Mouse (Mus musculus) heart, postnatal 4 days (tissue): ENCODE results near the gene Mypop. TPM values are rescaled to one million over a fixed set of nuclear protein-coding genes. Genes with fewer than 3 reads are reported as not detected.

Source experiments
- DNase-seq: peaks from one replicate; pipeline ENCODE4 v3.0.0; 2021
- total RNA-seq, 2 experiments: library from RNA; stranded (reverse); gene quantifications; 2 replicates each; pipeline ENCODE4 v1.2.3; 2021

Mypop gene
- total RNA-seq, 2 experiments from 2014 or later: 1.4 to 1.5 TPM

DNA sequence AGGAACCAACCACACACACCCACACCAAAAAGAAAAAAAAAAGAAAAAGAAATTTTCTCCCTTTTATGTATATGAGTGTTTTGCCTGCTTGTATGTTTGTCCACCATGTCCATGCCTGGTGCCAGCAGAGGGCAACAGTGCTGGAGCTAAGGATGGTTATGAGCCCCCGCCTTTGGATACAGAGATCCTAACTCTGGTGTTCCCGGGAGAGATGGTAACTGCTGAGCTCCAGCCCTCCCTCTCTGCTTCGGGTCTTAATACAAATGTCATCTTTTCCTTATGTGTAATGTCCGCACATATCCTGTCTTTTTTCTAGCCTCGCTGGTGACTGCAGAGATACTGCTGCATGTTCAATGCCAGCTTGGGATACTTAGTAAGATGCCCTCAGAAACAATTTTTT lies 1.1 kb upstream of the Mypop start:
- DNase-seq: no peak

DNA sequence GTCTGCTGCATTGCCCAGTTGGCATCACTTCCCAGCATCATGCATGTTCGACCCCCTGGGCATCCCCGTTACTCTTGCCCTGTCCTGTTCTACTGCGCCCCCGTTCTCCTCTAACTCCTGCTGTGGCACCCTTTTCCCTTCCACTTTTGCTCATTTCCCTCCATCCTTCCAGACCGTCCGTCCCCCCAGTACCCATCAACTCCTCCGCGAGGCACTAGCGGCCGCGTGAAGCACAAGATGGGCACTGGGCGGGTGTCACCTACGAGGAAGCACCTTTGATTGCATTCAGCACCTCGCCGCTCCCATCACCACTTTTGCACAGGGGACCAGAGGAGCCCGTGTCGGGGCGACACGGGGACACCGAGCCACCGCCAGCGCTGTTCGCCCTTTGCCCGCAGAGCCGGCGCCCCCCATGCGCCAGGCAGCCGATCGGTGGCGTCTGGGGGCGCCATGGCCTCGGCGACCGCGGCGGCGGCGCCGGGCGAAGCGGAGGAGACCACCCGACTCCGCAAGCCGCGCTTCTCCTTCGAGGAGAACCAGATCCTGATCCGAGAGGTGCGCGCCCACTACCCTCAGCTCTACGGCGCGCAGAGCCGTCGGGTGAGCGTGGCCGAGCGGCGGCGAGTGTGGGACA lies 732 bp downstream of the Mypop start:
- peak; percentile 22 for DNase-seq

DNA sequence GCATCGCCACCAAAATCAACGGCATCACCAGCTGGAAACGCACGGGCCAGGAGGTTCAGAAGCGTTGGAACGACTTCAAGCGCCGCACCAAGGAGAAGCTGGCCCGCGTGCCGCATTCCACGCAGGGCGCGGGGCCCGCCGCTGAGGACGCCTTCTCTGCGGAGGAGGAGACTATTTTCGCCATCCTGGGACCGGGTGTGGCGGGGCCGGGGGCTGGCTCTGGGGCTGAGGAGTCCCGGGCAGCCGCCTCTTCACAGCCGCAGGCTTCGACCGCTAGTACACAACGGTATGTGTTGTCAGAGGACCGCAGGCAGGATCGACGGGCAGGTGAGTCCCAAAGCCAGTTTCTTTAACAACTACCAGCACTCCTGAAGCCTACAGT lies 1.2 kb downstream of the Mypop start:
- peak; percentile 30 for DNase-seq

GRCm38 (mm10) chr7:18993036-18993435 lies 2.0 kb downstream of the Mypop start:
- no peak for DNase-seq

DNA sequence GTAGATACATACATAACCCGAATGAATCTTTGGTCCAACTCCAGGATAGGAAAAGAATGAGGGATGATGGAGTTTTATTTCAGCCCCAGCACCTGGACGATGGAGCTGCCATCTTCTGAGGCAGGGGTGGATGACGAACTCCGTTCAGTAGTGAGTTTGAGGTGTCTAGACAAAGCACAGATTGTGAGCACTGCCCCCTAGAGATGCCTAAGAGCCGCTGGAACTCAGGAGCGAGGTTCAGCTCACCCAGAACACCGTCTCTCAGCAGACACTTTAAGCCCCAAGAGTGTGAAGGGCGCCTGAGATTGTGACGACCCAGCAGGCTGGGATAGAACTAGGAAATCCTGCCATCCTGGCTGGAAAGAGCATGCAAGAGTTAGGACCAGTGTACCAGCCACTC lies 7.8 kb downstream of the Mypop start:
- DNase-seq: no peak

GRCm38 (mm10) chr7:19000421-19000820 lies 9.4 kb downstream of the Mypop start:
- peak; percentile 24 for DNase-seq

DNA sequence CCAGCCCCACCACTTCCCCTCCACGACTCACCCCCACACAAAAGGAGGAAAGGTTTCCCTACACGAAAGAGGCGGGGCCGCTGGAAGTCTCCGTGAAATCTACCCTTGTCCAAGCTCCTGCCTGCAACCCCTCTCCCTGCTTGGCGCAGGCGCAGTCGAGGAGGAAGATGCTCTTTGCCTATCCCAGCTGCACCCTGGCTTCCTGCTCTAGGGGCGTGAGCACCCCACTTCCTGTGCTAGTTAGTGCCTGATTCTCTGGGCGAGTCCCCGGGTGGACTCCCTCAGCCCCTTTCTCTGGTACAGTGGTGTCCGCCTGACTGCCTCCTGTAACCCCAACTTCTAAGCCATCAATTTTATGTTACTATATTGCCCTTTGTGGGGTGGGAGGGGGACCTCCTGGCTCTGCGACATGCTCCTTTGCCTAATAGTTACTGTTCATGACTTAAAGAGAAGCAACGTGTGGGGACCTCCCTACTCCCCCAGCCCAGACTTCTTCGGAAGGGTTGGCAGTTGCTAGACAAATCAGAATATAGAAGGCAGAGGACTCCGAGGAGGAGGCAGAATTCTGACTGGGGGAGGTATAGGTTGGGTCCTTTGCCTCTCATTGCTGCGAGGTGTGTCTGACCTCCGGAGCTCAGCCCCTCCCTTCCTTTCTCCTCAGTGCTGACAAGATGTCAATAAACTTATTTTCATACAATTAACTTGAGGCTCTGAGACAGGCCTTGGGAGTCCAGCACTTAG lies 10.2 kb downstream of the Mypop start:
- DNase-seq: peak; percentile 79

- DNase-seq: no peak
Observed at GRCm38 (mm10) chr7:19001807-19002085, 10.7 kb downstream of the Mypop start.

DNA sequence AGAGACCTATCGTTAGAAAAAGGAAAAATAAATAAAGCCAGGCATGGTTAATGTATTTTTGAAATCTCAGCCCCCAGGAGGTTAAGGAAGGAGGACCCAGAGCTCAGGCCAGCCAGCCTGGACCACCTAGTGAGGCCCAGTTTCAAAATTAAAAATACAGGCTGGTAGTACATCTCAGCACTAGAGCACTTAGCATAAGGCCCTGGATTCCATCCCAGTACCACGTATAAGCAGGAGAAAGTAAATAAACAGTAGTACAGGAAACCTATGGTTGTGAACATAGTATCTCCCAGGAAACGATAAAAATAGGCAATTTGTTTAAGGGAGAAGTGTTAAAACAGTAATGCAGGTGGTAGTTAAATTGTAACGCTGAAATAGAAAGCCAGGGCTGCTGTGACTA lies 11.1 kb downstream of the Mypop start:
- DNase-seq: no peak

GRCm38 (mm10) chr7:19002848-19003498 lies 11.9 kb downstream of the Mypop start:
- DNase-seq: peak; percentile 74

DNA sequence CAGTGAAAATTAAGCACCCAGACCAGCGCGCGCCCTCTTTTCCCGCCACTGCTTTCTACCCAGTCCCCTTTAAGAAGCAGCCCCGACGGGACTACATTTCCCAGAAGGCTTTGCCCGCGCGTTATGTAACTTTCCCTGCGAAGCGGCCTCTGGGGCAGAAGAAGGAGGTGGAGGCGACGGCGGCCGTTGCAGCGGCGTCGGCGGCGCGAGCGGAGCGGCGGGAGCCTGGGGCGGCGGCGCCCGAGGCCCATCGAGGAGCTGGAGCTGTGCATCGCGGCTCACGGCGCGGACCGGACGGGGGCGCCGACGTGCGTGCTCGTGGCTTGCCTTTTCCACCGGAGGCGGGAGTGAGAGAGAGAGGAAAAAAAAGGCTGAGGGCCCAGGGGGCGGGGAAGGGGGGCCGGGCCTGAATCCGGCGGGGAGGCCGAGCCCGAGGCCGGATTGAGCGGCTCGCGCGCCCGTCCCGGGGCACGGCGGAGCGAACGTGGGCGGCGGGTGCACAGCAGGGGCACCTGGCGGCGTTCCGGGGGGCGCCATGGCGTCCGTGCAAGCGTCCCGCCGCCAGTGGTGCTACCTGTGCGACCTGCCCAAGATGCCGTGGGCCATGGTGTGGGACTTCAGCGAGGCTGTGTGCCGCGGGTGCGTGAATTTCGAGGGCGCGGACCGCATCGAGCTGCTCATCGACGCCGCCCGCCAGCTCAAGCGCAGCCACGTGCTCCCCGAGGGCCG lies 13.0 kb downstream of the Mypop start, which contains the start of gene Irf2bp1:
TSS of gene Irf2bp1 (plus strand) at position 143 of the 729 bp plus-strand sequence.
- peak; percentile 95 for DNase-seq

DNA sequence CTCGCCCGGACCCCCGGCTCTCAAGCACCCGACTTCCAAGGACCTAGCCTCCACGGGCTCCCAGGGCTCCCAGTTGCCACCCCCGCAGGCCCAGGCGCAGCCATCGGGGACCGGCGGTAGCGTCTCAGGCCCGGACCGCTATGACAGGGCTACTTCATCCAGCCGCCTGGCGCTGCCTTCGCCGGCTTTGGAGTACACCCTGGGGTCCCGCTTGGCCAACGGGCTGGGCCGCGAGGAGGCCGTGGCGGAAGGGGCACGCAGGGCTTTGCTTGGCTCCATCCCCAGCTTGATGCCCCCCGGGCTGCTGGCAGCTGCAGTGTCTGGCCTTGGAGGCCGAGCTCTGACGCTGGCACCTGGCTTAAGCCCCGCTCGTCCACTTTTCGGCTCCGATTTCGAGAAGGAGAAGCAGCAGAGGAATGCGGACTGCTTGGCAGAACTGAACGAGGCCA lies 13.6 kb downstream of the Mypop start:
- DNase-seq: peak; percentile 50

- no peak for DNase-seq
Observed at GRCm38 (mm10) chr7:19005417-19006121, 14.5 kb downstream of the Mypop start.

DNA sequence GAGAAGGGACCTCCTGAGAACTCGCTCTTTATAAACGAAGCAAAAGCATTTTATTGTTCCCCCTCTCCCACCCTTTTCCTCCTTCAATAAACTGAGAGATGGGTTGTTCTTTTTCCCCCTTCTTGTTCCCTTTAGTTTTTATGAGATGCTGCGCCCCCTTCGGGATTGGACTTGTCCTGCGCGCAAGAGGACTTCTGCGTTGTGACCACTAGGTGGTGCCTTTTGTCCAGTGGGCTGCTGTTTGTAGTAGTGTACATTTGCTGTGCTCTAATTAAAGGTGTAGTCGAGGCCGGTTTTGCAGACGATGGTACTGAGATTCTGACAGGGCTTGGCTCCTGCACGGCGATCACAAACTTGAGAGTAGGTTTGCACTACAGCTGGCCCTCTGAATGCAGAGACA lies 15.4 kb downstream of the Mypop start:
- peak; percentile 92 for DNase-seq

GRCm38 (mm10) chr7:19007026-19007977 lies 16.3 kb downstream of the Mypop start:
- peak; percentile 2 for DNase-seq

DNA sequence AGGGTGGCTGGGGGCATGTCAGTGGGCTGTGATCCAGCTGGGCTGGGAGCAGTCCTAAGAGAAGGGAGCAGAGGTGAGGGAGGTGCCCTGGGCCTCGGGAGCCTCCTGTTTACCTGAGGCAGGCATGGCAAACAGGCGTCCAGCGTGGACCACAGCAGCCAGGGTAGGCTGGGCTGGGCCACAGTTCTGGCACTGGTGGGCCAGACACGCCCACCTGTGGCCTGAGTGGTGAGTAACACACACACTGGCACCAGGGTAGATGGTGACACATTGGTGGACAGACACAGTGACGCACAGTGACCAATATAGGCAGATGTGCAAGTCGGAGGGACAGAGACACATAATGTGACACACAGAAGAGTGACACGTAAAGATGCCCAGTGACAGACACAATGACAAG lies 19.5 kb downstream of the Mypop start:
- no peak for DNase-seq

DNA sequence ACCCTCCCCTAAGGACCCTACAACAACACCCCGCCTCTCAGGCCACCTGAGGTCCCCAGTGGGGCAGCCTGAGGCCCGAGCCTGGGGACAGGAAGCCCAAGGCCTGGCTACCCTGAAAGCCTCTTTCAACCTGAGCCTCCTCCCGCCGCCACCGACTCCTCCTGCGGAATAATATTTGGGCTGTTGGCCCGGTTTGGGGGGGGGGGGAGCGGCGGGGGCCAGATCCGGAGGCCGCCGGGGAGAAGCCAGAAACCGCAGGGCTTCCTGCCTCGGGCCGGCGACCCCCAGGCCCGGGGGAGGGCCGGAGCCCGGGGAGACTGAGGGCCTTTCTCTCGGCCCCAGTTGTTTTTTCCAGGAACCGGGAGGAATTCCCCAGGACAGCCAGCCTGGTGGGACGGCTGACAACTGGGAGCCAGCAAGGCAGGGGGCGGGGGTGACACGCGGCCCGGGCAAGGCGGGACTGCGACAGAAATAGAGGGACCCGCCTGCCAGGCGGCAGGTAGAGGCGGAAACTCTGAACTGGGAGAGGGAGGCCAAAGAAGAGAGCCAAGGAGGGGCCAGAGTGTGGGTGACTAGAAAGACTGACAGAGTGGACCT lies 21.1 kb downstream of the Mypop start:
- peak; percentile 70 for DNase-seq

GRCm38 (mm10) chr7:19012882-19013281 lies 21.8 kb downstream of the Mypop start:
- DNase-seq: no peak

- peak; percentile 11 for DNase-seq
Observed at GRCm38 (mm10) chr7:19014452-19014851, 23.4 kb downstream of the Mypop start.

DNA sequence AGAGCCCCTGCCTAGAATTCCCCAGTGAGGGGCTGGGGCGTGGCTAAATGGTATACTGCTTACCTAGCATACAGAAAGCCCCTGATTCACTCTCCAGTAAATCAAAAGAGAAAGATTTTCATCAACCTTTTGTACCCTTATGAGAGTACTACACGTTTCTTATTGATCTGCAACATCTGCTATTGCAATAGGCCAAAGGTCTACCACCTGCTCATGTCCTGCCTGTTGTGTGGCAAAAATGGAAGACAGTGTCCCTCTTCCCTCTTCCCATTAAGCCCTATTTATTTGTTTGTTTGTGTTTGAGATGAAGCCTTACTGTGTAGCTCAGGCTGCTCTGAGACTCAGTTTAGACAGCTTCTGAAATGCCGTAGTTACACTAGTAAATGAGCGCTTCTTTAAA lies 25.0 kb downstream of the Mypop start:
- DNase-seq: no peak

DNA sequence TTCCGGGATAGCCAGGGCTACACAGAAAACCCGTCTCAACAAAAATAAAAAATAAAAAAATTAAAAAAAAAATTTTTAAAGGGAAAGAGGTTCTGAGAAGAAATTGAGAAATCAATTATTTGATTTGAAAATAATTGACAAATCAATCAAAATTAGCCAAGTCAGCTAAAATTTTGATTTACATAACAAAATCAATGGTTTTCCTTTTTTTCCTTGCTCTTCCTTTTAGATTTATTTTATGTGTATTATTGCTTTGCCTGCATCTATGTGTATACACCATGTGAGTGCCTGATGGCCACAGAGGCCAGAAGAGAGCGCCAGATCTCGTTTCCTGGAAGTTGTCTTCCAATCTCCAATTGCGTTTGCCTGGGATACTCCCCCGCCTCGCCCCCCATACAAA lies 26.9 kb downstream of the Mypop start:
- no peak for DNase-seq
